Mouse (Mus musculus): ENCODE measurements around the gene Sebox. TPM values are rescaled to one million over a fixed set of nuclear protein-coding genes. Genes with fewer than 3 reads are reported as not detected.

Sebox gene
- polyA plus RNA-seq, 1 experiment from 2014 or later: not detected

- H3K4me3 ChIP-seq (ENCODE audit: low read depth, low read length): peak within 1 kb of the TSS; percentile 61
- ATAC-seq (ENCODE audit: low read depth): peak; percentile 95
- peak within 1 kb of the TSS; percentile 88 for H3K4me2 ChIP-seq (ENCODE audit: low read depth, low read length)
- under 1% methylated on average over 41 of the region's 41 CpGs for WGBS
- no peaks in the 10 kb centered on the region for H3K9me3 ChIP-seq (ENCODE audit: control insufficient read depth, low read length)
- peaks cover 9% of the 10 kb centered on the region for H3K4me1 ChIP-seq (ENCODE audit: control insufficient read depth, insufficient read depth, low read length)
- peak within 1 kb of the TSS; percentile 87 for H3K27ac ChIP-seq (ENCODE audit: low read depth, low read length)
- H3K9ac ChIP-seq (replicated peaks; ENCODE audit: low read depth, low read length): peak within 1 kb of the TSS; percentile 69
- H3K27me3 ChIP-seq (ENCODE audit: control insufficient read depth, insufficient read depth, low read length): no peaks in the 10 kb centered on the region
- no peaks in the 10 kb centered on the region for H3K36me3 ChIP-seq (ENCODE audit: control insufficient read depth, insufficient read depth, low read length)
These were observed 37.6 kb upstream of the Sebox start, which contains the start of gene Slc46a1 for GRCm38 (mm10) chr11:78465568-78466180. TSS of gene Slc46a1 (plus strand) at chr11:78465697.

DNA sequence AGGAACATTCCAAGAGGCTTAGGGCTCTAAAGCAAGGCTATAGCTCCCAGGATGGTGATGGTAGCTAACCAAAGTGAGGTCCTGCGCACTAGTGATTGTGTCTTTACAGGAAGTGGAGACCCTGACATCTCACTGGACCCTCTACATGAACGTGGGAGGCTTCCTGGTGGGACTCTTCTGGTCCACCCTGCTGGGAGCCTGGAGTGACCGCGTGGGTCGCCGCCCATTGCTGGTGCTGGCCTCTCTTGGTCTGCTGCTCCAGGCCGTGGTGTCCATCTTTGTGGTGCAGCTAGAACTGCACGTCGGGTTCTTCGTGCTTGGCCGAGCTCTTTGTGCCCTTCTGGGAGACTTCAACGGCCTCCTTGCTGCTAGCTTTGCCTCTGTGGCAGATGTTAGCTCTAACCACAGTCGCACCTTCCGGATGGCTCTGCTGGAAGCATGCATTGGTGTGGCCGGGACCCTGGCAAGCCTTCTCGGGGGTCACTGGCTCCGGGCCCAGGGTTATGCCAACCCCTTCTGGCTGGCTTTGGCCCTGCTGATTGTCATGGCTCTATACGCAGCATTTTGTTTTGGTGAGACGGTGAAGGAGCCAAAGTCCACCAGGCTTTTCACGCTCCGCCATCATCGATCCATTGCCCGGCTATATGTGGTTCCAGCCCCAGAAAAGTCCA lies 36.9 kb upstream of the Sebox start:
- peak overlapping the region; percentile 69; the same call in 1 of the 2 replicates for H3K9ac ChIP-seq (replicated peaks; ENCODE audit: low read depth, low read length)
- peak overlapping the region; percentile 87 for H3K27ac ChIP-seq (ENCODE audit: low read depth, low read length)
- peak overlapping the region; percentile 88 for H3K4me2 ChIP-seq (ENCODE audit: low read depth, low read length)
- H3K9me3 ChIP-seq (ENCODE audit: control insufficient read depth, low read length): no peaks in the 10 kb centered on the region
- 0 out of 2 replicates have a peak, but pooled peaks have one; percentile 3 for ATAC-seq (ENCODE audit: low read depth)
- H3K36me3 ChIP-seq (ENCODE audit: control insufficient read depth, insufficient read depth, low read length): no peaks in the 10 kb centered on the region
- H3K27me3 ChIP-seq (ENCODE audit: control insufficient read depth, insufficient read depth, low read length): no peaks in the 10 kb centered on the region
- H3K4me1 ChIP-seq (ENCODE audit: control insufficient read depth, insufficient read depth, low read length): peaks cover 9% of the 10 kb centered on the region
- 55% methylated on average over 23 of the region's 23 CpGs for WGBS
- peak overlapping the region; percentile 61 for H3K4me3 ChIP-seq (ENCODE audit: low read depth, low read length)

DNA sequence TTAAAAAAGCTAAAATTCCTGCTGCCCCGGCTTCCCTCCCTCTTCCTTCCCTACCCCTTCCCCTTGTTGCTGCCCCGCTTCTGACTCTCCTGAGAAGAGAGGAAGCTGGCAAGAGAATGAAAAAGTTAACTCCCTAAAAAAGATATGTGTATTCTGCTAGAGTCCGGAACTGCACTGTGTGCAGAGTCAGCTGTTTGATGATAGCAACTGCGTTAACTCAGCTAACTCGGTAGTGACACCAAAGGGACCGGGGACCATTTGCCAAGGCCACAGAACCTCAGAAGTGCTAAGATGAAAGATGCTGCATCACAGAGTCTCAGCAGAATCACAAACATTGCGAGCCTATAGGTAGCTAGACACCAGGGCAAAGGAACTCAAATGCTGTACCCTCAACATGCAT lies 35.7 kb upstream of the Sebox start:
- no peaks in the 10 kb centered on the region for H3K36me3 ChIP-seq (ENCODE audit: control insufficient read depth, insufficient read depth, low read length)
- H3K9ac ChIP-seq (replicated peaks; ENCODE audit: low read depth, low read length): no peak overlapping the region
- H3K4me1 ChIP-seq (ENCODE audit: control insufficient read depth, insufficient read depth, low read length): peaks cover 9% of the 10 kb centered on the region
- H3K4me3 ChIP-seq (ENCODE audit: low read depth, low read length): no peak overlapping the region
- 93% methylated on average over 7 of the region's 7 CpGs for WGBS
- no peaks in the 10 kb centered on the region for H3K27me3 ChIP-seq (ENCODE audit: control insufficient read depth, insufficient read depth, low read length)
- no peak for ATAC-seq (ENCODE audit: low read depth)
- H3K9me3 ChIP-seq (ENCODE audit: control insufficient read depth, low read length): no peaks in the 10 kb centered on the region
- H3K4me2 ChIP-seq (ENCODE audit: low read depth, low read length): no peak overlapping the region
- no peak overlapping the region for H3K27ac ChIP-seq (ENCODE audit: low read depth, low read length)

DNA sequence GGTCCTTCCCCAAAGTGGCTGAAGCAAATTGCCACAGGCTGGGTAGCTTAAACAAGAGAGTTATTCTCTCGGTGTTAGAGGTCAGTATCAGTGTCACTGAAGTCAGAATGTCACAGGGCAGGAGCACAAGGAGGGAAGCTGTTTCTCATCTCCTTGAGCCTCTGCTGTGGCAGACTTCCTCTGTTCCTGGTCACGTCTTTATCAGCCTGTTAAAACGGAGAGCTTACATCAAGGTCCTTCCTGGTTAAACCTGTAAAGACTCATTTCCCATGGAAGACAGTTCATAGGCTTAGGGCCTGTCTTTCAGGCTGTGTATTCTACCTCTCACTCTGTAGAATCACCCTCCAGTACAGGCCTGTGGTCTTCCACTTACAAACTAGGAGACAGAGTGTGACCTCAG lies 35.3 kb upstream of the Sebox start:
- no peaks in the 10 kb centered on the region for H3K27me3 ChIP-seq (ENCODE audit: control insufficient read depth, insufficient read depth, low read length)
- H3K4me1 ChIP-seq (ENCODE audit: control insufficient read depth, insufficient read depth, low read length): peaks cover 9% of the 10 kb centered on the region
- WGBS: 74% methylated on average over 3 of the region's 3 CpGs
- H3K27ac ChIP-seq (ENCODE audit: low read depth, low read length): no peak overlapping the region
- H3K36me3 ChIP-seq (ENCODE audit: control insufficient read depth, insufficient read depth, low read length): no peaks in the 10 kb centered on the region
- H3K4me3 ChIP-seq (ENCODE audit: low read depth, low read length): no peak overlapping the region
- H3K9me3 ChIP-seq (ENCODE audit: control insufficient read depth, low read length): no peaks in the 10 kb centered on the region
- ATAC-seq (ENCODE audit: low read depth): no peak
- H3K4me2 ChIP-seq (ENCODE audit: low read depth, low read length): no peak overlapping the region
- no peak overlapping the region for H3K9ac ChIP-seq (replicated peaks; ENCODE audit: low read depth, low read length)

GRCm38 (mm10) chr11:78471326-78472103 lies 31.7 kb upstream of the Sebox start:
- ATAC-seq (ENCODE audit: low read depth): no peak
- Histone ChIP-seq H3K36me3 (ENCODE audit: control insufficient read depth, insufficient read depth, low read length) (peaks cover 8% of the 10 kb centered on the region), H3K4me1 (ENCODE audit: control insufficient read depth, insufficient read depth, low read length) (peaks cover 2% of the 10 kb centered on the region; the same call in 1 of the 2 replicates), H3K27me3 (ENCODE audit: control insufficient read depth, insufficient read depth, low read length) (no peaks in the 10 kb centered on the region), H3K4me2 (ENCODE audit: low read depth, low read length) (no peak overlapping the region), H3K9me3 (ENCODE audit: control insufficient read depth, low read length) (no peaks in the 10 kb centered on the region), H3K27ac (ENCODE audit: low read depth, low read length) (no peak overlapping the region), H3K9ac (replicated peaks; ENCODE audit: low read depth, low read length) (no peak overlapping the region), H3K4me3 (ENCODE audit: low read depth, low read length) (no peak overlapping the region)
- 92% methylated on average over 10 of the region's 10 CpGs for WGBS

DNA sequence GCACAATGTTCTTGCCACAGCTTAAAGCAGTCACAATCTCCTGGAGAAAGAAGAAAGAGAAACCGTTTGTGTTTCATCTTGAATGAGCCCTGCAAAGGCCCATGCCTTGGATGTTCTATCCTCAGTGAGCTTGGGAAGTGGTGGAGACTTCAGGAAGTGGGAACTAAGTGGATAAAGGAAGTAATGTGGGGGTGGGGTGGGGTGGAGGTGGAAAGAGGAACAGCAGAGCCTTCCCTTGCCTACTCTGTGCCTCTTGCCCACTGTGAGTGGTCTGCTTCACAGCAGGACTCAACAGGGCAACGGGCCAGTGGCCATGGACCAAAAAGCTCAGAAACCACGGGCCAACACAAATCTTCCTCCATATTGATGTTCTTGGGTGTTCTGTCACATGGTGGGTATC lies 28.0 kb upstream of the Sebox start:
- peaks cover 10% of the 10 kb centered on the region for H3K36me3 ChIP-seq (ENCODE audit: control insufficient read depth, insufficient read depth, low read length)
- no peak for ATAC-seq (ENCODE audit: low read depth)
- no peak overlapping the region for H3K4me3 ChIP-seq (ENCODE audit: low read depth, low read length)
- H3K9ac ChIP-seq (replicated peaks; ENCODE audit: low read depth, low read length): no peak overlapping the region
- H3K4me1 ChIP-seq (ENCODE audit: control insufficient read depth, insufficient read depth, low read length): no peaks in the 10 kb centered on the region
- H3K27ac ChIP-seq (ENCODE audit: low read depth, low read length): no peak overlapping the region
- no peak overlapping the region for H3K4me2 ChIP-seq (ENCODE audit: low read depth, low read length)
- no peaks in the 10 kb centered on the region for H3K9me3 ChIP-seq (ENCODE audit: control insufficient read depth, low read length)
- H3K27me3 ChIP-seq (ENCODE audit: control insufficient read depth, insufficient read depth, low read length): no peaks in the 10 kb centered on the region
- 75% methylated on average over 3 of the region's 3 CpGs for WGBS

DNA sequence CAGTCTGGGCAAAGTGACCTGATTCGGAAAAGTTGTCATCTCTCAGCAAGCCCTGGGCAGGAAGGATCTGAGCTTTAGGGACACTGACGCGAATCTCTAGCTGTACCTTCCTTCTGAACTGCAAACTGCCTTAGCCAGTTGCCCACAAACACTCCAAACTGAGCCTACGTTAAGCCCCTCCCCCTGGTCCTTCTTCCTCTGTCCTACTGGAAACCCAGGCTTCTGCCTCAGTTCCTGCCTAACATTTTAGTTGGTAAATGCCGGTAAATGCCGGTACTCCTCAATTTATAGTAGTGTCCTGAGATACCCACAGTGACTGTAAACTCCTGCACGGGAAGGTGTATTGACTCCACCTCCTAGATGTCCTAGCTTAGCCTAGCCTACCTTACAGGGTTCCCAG lies 19.6 kb upstream of the Sebox start:
- ATAC-seq (ENCODE audit: low read depth): no peak
- Histone ChIP-seq H3K27ac (ENCODE audit: low read depth, low read length) (no peak overlapping the region), H3K27me3 (ENCODE audit: control insufficient read depth, insufficient read depth, low read length) (0 out of 2 replicates have a peak, but pooled peaks cover 2% of the 10 kb centered on the region), H3K9ac (replicated peaks; ENCODE audit: low read depth, low read length) (no peak overlapping the region), H3K4me1 (ENCODE audit: control insufficient read depth, insufficient read depth, low read length) (no peaks in the 10 kb centered on the region), H3K4me2 (ENCODE audit: low read depth, low read length) (no peak overlapping the region), H3K4me3 (ENCODE audit: low read depth, low read length) (no peak overlapping the region), H3K36me3 (ENCODE audit: control insufficient read depth, insufficient read depth, low read length) (peaks cover 37% of the 10 kb centered on the region), H3K9me3 (ENCODE audit: control insufficient read depth, low read length) (no peaks in the 10 kb centered on the region)
- 64% methylated on average over 7 of the region's 7 CpGs for WGBS

- WGBS: 6% methylated on average over 8 of the region's 8 CpGs
- Histone ChIP-seq H3K36me3 (ENCODE audit: control insufficient read depth, insufficient read depth, low read length) (peaks cover 28% of the 10 kb centered on the region), H3K27ac (ENCODE audit: low read depth, low read length) (no peak overlapping the region), H3K4me3 (ENCODE audit: low read depth, low read length) (no peak overlapping the region), H3K27me3 (ENCODE audit: control insufficient read depth, insufficient read depth, low read length) (peaks cover 7% of the 10 kb centered on the region; the same call in 1 of the 2 replicates), H3K9ac (replicated peaks; ENCODE audit: low read depth, low read length) (no peak overlapping the region), H3K4me2 (ENCODE audit: low read depth, low read length) (no peak overlapping the region), H3K4me1 (ENCODE audit: control insufficient read depth, insufficient read depth, low read length) (peaks cover 7% of the 10 kb centered on the region), H3K9me3 (ENCODE audit: control insufficient read depth, low read length) (no peaks in the 10 kb centered on the region)
- ATAC-seq (ENCODE audit: low read depth): peak; percentile 22; the same call in 1 of the 2 replicates
These were observed 15.1 kb upstream of the Sebox start for GRCm38 (mm10) chr11:78488168-78488567.

All from neural tube, embryonic 14.5 days (tissue).